19 mouse cellular contexts compared by ENCODE assay signal in genomic region chr15:5262095-5262667, GRCm38 (mm10). TPM values are rescaled to one million over a fixed set of nuclear protein-coding genes. Genes with fewer than 3 reads are reported as not detected.
A peak's percentile ranks its signal among the peaks of the same experiment; 100 is the strongest.
DNase-seq lines count a peak whose midpoint lies in the region; ATAC-seq lines count a peak whose summit lies in the region.
"Had no signal": no experiment of that assay in that cellular context is flagged by ENCODE, and none has a peak within 500 bp of the region (broad histone marks: within the 10 kb centered on the region; RNA-seq: fewer than 3 reads in every experiment).

No protein-coding gene starts in this region.

- no peaks in the 10 kb centered on the region for H3K36me3 ChIP-seq in hindbrain, embryonic 15.5 days
- H3K36me3 ChIP-seq in hindbrain, embryonic 11.5 days (ENCODE audit: control insufficient read depth, insufficient read depth, low read length), result no peaks in the 10 kb centered on the region
- no peaks in the 10 kb centered on the region for H3K36me3 ChIP-seq in midbrain, embryonic 11.5 days (ENCODE audit: control insufficient read depth, insufficient read depth, low read length)
- no peaks in the 10 kb centered on the region for H3K36me3 ChIP-seq in midbrain, embryonic 15.5 days (replicated peaks)
- H3K36me3 ChIP-seq: embryonic facial prominence, embryonic 10.5 days; forebrain, embryonic 15.5 days; heart, embryonic 15.5 days; hindbrain, embryonic 12.5 days; limb, embryonic 12.5 days; neural tube, embryonic 12.5 days had no signal

- no peaks in the 10 kb centered on the region for H3K9me3 ChIP-seq in hindbrain, embryonic 15.5 days
- H3K9me3 ChIP-seq in hindbrain, embryonic 11.5 days (ENCODE audit: control insufficient read depth, low read length), result no peaks in the 10 kb centered on the region
- no peaks in the 10 kb centered on the region for H3K9me3 ChIP-seq in midbrain, embryonic 11.5 days (ENCODE audit: control insufficient read depth, low read length)
- H3K9me3 ChIP-seq in midbrain, embryonic 15.5 days, result no peaks in the 10 kb centered on the region
- H3K9me3 ChIP-seq: embryonic facial prominence, embryonic 10.5 days; forebrain, embryonic 15.5 days; heart, embryonic 15.5 days; hindbrain, embryonic 12.5 days; limb, embryonic 12.5 days; neural tube, embryonic 12.5 days had no signal

- H3K4me1 ChIP-seq in hindbrain, embryonic 15.5 days (replicated peaks), result peaks cover 4% of the 10 kb centered on the region; the same call in 1 of the 2 replicates
- H3K4me1 ChIP-seq in hindbrain, embryonic 11.5 days (replicated peaks; ENCODE audit: control insufficient read depth, insufficient read depth, low read length), result no peaks in the 10 kb centered on the region
- no peaks in the 10 kb centered on the region for H3K4me1 ChIP-seq in midbrain, embryonic 11.5 days (ENCODE audit: control insufficient read depth, insufficient read depth, low read length)
- H3K4me1 ChIP-seq in midbrain, embryonic 15.5 days, result no peaks in the 10 kb centered on the region
- H3K4me1 ChIP-seq: embryonic facial prominence, embryonic 10.5 days; heart, embryonic 15.5 days; neural tube, embryonic 12.5 days had no signal

- WGBS in hindbrain, embryonic 15.5 days, result 71% methylated on average over 13 of the region's 13 CpGs
- 81% methylated on average over 13 of the region's 13 CpGs for WGBS in hindbrain, embryonic 11.5 days
- WGBS in midbrain, embryonic 11.5 days, result 88% methylated on average over 13 of the region's 13 CpGs
- 88% methylated on average over 13 of the region's 13 CpGs for WGBS in midbrain, embryonic 15.5 days

- ATAC-seq in hindbrain, embryonic 15.5 days (ENCODE audit: low FRiP score, low read depth), result peak; percentile 47; the same call in 1 of the 2 replicates
- ATAC-seq in hindbrain, embryonic 11.5 days (ENCODE audit: low FRiP score), result no peak
- no peak for ATAC-seq in midbrain, embryonic 11.5 days (ENCODE audit: low FRiP score)
- no peak for ATAC-seq in midbrain, embryonic 15.5 days (replicated peaks)
- 0 out of 2 replicates have a peak, but pooled peaks have one; percentile 23 for ATAC-seq in erythroid progenitor cell, adult 5-6 weeks (replicated peaks; ENCODE audit: low FRiP score, poor library complexity, severe bottlenecking)
- ATAC-seq: intestine, postnatal 0 days had no signal

- no peak overlapping the region for H3K9ac ChIP-seq in hindbrain, embryonic 15.5 days
- H3K9ac ChIP-seq in hindbrain, embryonic 11.5 days (ENCODE audit: low read depth, low read length), result no peak overlapping the region
- no peak overlapping the region for H3K9ac ChIP-seq in midbrain, embryonic 11.5 days (ENCODE audit: low read length)
- H3K9ac ChIP-seq in midbrain, embryonic 15.5 days, result no peak overlapping the region
- H3K9ac ChIP-seq: forebrain, embryonic 15.5 days; heart, embryonic 15.5 days; hindbrain, embryonic 12.5 days; limb, embryonic 12.5 days; liver, embryonic 14.5 days; neural tube, embryonic 12.5 days had no signal

- no peak overlapping the region for H3K27ac ChIP-seq in hindbrain, embryonic 15.5 days (replicated peaks)
- no peak overlapping the region for H3K27ac ChIP-seq in hindbrain, embryonic 11.5 days (ENCODE audit: low read depth, low read length)
- H3K27ac ChIP-seq in midbrain, embryonic 11.5 days (ENCODE audit: low read depth, low read length), result no peak overlapping the region
- no peak overlapping the region for H3K27ac ChIP-seq in midbrain, embryonic 15.5 days
- H3K27ac ChIP-seq: embryonic facial prominence, embryonic 10.5 days; forebrain, embryonic 15.5 days; heart, adult 2 months; heart, embryonic 15.5 days; hindbrain, embryonic 12.5 days; limb, embryonic 12.5 days; liver, embryonic 14.5 days; neural tube, embryonic 12.5 days had no signal

- peak overlapping the region; percentile 8; the same call in 1 of the 2 replicates for H3K4me2 ChIP-seq in hindbrain, embryonic 15.5 days
- H3K4me2 ChIP-seq in hindbrain, embryonic 11.5 days (replicated peaks; ENCODE audit: low read depth, low read length), result no peak overlapping the region
- no peak overlapping the region for H3K4me2 ChIP-seq in midbrain, embryonic 11.5 days
- no peak overlapping the region for H3K4me2 ChIP-seq in midbrain, embryonic 15.5 days
- H3K4me2 ChIP-seq: forebrain, embryonic 15.5 days; heart, embryonic 15.5 days; hindbrain, embryonic 12.5 days; limb, embryonic 12.5 days; neural tube, embryonic 12.5 days had no signal

- DNase-seq in hindbrain, embryonic 11.5 days (ENCODE audit: low spot score), result no peak
- DNase-seq in midbrain, embryonic 11.5 days (ENCODE audit: low spot score, missing footprints), result peak; percentile 69
- DNase-seq in urinary bladder, postnatal 36 days (ENCODE audit: low spot score in 2 of 2), result no peak
- DNase-seq in cerebellum, postnatal 14 days, result no peak
- DNase-seq: cerebellum, adult 11-12 months; heart, adult 2 months; lung, postnatal 10 days; thymus, postnatal 4 days had no signal

- H3K4me3 ChIP-seq in hindbrain, embryonic 15.5 days, result no peak overlapping the region
- no peak overlapping the region for H3K4me3 ChIP-seq in hindbrain, embryonic 11.5 days (ENCODE audit: low read depth, low read length)
- no peak overlapping the region for H3K4me3 ChIP-seq in midbrain, embryonic 11.5 days (ENCODE audit: low read depth, low read length)
- H3K4me3 ChIP-seq in midbrain, embryonic 15.5 days, result no peak overlapping the region
- H3K4me3 ChIP-seq: embryonic facial prominence, embryonic 10.5 days; forebrain, embryonic 15.5 days; heart, adult 2 months; heart, embryonic 15.5 days; hindbrain, embryonic 12.5 days; limb, embryonic 12.5 days; neural tube, embryonic 12.5 days had no signal

- H3K27me3 ChIP-seq in hindbrain, embryonic 15.5 days, result no peaks in the 10 kb centered on the region
- H3K27me3 ChIP-seq in hindbrain, embryonic 11.5 days (ENCODE audit: control insufficient read depth, insufficient read depth, low read length), result no peaks in the 10 kb centered on the region
- H3K27me3 ChIP-seq in midbrain, embryonic 11.5 days (ENCODE audit: control insufficient read depth, insufficient read depth, low read length), result no peaks in the 10 kb centered on the region
- no peaks in the 10 kb centered on the region for H3K27me3 ChIP-seq in midbrain, embryonic 15.5 days (replicated peaks)
- H3K27me3 ChIP-seq: forebrain, embryonic 15.5 days; heart, embryonic 15.5 days; hindbrain, embryonic 12.5 days; limb, embryonic 12.5 days; neural tube, embryonic 12.5 days had no signal

RNA-seq across cellular contexts. Expression of gene Ptger4, which starts 18.2 kb away (rescaled TPM):
- polyA plus RNA-seq in hindbrain, embryonic 15.5 days (2015; fragmentation: Nextera tagmentation; extraction: Ambion mirVana), result 2.6 and 3.1 TPM in 2 replicates
- 0.97 and 1.0 TPM in 2 replicates for polyA plus RNA-seq in hindbrain, embryonic 11.5 days (2014; fragmentation: Nextera tagmentation; extraction: Ambion mirVana)
- polyA plus RNA-seq in midbrain, embryonic 11.5 days (2014; fragmentation: Nextera tagmentation; extraction: Ambion mirVana), result 0.38 and 0.81 TPM in 2 replicates
- polyA plus RNA-seq in midbrain, embryonic 15.5 days (2015; fragmentation: Nextera tagmentation; extraction: Ambion mirVana), result 1.3 and 1.6 TPM in 2 replicates
- 4.2 and 6.8 TPM in 2 replicates for total RNA-seq in erythroid progenitor cell, adult 5-6 weeks (2015; ENCODE audit: low replicate concordance)
- total RNA-seq in erythroid progenitor cell, adult 5-6 weeks (2017; ENCODE audit: low replicate concordance), result 5.5 and 5.8 TPM in 2 replicates

Comparison
In these comparisons a context has a peak if more than half of its experiments do, and no peak if none do; other contexts are left out.
1. ATAC-seq: peak in hindbrain, embryonic 15.5 days (single experiment) and erythroid progenitor cell, adult 5-6 weeks (single experiment); none in hindbrain, embryonic 11.5 days (single experiment), midbrain, embryonic 11.5 days (single experiment) and midbrain, embryonic 15.5 days (single experiment).